Mouse (Mus musculus) layer of hippocampus, postnatal 14 days (tissue): ENCODE measurements around the gene Med10. TPM values are rescaled to one million over a fixed set of nuclear protein-coding genes. Genes with fewer than 3 reads are reported as not detected.

Experiments
- DNase-seq, 2 experiments: peaks; one replicate each; pipeline ENCODE4 v3.0.0; 2021 to 2022; ENCODE audit warnings: low spot score in 2 of 2, mixed read lengths in 1 of 2
- total RNA-seq, 2 experiments: library from RNA; stranded (reverse); gene quantifications; 2 replicates each; pipeline ENCODE4 v1.2.3; 2021

Gene Med10
- total RNA-seq, 2 experiments from 2014 or later: 71.2 to 73.4 TPM

DNA sequence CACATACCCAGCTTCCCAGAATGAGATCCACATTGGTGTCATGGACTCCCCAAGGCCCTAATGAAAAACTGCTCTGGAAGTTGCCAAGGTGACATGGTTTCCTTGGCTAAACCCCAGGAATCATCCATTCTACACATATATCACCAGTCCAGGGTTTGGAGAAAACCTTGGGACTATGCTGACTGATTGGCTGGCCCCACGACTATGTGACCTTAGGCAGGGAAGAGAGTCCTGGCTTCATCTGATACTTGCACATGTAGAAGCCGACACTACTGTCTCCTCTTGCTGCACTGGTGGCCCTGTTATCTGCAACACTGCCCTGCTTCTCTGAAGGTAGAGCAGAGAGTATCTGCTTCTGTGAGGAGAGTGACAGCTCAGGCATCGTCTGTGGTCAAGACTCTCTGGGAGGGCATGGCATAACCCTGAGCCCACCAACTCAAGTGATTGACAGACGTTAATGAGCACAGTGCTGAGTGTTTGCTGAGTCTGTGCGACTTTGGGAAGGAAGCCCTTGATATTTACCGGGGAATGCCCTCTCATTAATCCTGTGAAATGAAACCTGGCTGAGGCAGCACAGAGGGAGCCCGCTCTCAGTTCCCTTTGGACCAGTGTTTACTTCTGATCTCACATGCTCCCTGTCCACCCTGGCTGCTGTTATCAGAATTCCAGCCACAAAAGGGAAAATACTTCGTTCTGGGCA, 23.4 kb downstream of the Med10 start:
- no peak for DNase-seq

- no peak for DNase-seq
Observed at GRCm38 (mm10) chr13:69830606-69831005, 28.4 kb downstream of the Med10 start.

DNA sequence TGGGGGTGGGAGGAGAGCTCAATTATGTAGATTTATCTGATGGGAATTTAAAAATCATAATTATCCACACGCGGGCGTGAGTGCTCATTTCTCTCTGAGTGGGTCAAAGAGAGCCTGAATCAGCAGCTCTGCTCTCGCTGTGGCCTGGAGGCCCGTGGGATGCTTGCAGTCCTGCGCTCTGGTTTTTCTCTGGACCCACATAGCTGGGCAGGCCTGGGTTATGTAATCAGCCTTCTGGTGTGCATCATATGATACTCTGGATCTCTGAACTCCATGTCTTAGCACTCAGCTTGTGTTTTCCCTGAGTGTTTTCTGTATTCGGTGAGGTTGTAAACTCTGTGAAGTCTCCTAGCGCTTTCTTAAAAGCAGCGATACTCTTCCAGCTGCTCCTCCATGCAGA, 30.4 kb downstream of the Med10 start:
- no peak for DNase-seq

- no peak for DNase-seq
Observed at GRCm38 (mm10) chr13:69833416-69833815, 31.2 kb downstream of the Med10 start.

DNA sequence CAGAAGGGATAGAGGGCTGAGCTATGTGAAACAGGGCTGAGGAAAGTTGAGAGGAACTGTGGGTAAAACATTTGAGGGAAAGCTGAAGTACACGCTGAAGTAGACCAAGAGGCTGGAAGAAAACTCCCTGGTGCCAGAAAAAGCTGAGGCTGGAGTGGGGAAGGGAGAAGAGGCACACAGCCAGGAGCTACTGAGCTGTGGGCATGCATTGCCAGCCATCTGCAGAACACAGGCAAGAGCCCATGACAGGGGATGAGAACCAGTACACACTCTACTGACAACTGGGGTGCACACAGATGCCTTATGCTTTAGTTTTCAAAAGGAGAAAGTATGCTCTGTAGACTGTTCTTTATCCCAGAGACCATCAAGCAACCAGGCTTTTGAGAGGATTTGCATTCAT, 43.4 kb downstream of the Med10 start:
- DNase-seq: peak in 1 of 2 experiments; percentile 19

- DNase-seq: peak in 1 of 2 experiments; percentile 68
Observed at GRCm38 (mm10) chr13:69849579-69849978, 47.4 kb downstream of the Med10 start.

DNA sequence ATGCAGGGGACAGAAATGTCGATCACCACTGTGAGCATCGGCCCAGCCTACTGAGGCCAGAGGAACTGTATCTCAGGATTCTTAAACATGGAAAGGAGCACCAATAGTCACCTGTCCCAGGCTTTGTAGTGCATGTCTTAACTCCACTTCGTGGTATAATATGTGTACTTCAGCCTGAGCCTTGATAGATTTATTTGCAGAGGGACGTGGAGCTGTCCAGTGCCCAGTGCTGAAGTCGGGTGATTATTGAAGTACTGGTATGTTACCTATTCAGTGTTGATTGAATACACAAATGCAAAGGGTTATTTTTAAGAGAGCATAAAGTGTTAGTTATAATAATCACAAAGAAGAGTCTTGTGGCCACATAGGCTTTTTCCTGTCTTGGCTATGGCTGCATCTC, 50.1 kb downstream of the Med10 start:
- DNase-seq: no peak

- DNase-seq: no peak
Observed at GRCm38 (mm10) chr13:69853425-69854043, 51.3 kb downstream of the Med10 start.

GRCm38 (mm10) chr13:69855941-69856340, 53.7 kb downstream of the Med10 start:
- DNase-seq: no peak

GRCm38 (mm10) chr13:69862276-69862675, 60.1 kb downstream of the Med10 start:
- no peak for DNase-seq

DNA sequence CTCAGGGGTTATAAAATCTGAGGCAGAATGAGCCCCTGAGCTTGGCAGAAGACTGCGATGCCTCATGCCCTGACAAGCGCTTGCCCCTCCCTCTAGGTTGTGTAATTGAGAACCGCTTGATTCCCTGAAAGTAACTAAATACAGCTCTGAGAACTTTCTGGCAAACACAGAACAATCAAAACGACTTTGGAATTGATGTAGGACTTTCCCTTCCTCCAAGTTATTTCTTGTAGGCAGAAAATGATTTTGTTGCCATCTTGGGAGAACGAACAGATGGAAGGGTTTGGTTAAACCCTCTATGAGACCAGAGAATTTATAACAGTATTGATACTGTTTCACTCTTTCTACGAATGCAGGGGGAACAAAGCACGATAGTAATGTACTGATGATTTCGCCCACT, 62.7 kb downstream of the Med10 start:
- DNase-seq: peak in 1 of 2 experiments; percentile 28

Other genes with a start within 250 kb of the Med10 start
- gene Srd5a1, start 191.0 kb upstream of the Med10 start, total RNA-seq: 10 to 100 TPM; 17.0 to 17.3 TPM
- gene Ube2ql1, start 62.5 kb upstream of the Med10 start, total RNA-seq: 100 to 1,000 TPM; 183 to 189 TPM